Mouse (Mus musculus): ENCODE results near the gene Amotl2. TPM values are rescaled to one million over a fixed set of nuclear protein-coding genes. Genes with fewer than 3 reads are reported as not detected.

Gene Amotl2
- polyA plus RNA-seq, 1 experiment from 2014 or later = 33.5 TPM

DNA sequence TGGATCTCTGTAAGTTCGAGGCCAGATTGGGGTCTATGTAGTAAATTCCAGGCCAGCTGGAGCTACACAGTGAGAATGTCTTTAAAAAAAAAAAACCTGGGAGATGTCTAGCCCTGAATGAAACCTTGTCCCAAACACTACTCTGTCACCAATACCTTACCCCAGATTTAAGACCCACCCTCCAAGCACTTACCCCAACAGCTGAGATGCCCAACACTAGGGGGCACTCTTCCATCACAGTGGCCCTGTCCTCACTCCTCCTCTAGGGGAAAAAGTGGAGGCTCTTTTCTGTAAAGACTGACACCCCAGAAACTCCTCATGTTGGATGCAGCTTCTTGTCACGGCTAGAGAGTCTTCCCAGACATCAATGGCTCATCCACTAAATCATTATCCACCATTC is 2.7 kb upstream of the Amotl2 start:
- ATAC-seq (ENCODE audit: insufficient number of reproducible peaks, insufficient read depth, low FRiP score, low read depth) = no peak
- H3K4me2 ChIP-seq (ENCODE audit: low read length) = no peak overlapping the region
- no peaks in the 10 kb centered on the region for H3K36me3 ChIP-seq (ENCODE audit: control insufficient read depth, insufficient read depth, low read length)
- H3K9me3 ChIP-seq (ENCODE audit: control insufficient read depth, low read length) = no peaks in the 10 kb centered on the region
- H3K9ac ChIP-seq (ENCODE audit: low read length) = no peak overlapping the region
- peaks cover 32 to 41% of the 10 kb centered on the region in 2 experiments for H3K4me1 ChIP-seq (ENCODE audit: control insufficient read depth in 2 of 2, insufficient read depth in 2 of 2, low read length in 2 of 2)
- 64% methylated on average over 2 of the region's 2 CpGs for WGBS
- no peak overlapping the region for H3K4me3 ChIP-seq (ENCODE audit: control insufficient read depth in 1 of 2, insufficient read depth in 1 of 2, low read depth in 1 of 2, low read length in 2 of 2)
- no peak overlapping the region; a peak in 1 of 4 replicates for H3K27ac ChIP-seq (replicated peaks in 1 of 2; ENCODE audit: control insufficient read depth in 1 of 2, insufficient read depth in 1 of 2, low read depth in 2 of 2, low read length in 2 of 2)
- no peaks in the 10 kb centered on the region for H3K27me3 ChIP-seq (ENCODE audit: control insufficient read depth, insufficient read depth, low read length)

DNA sequence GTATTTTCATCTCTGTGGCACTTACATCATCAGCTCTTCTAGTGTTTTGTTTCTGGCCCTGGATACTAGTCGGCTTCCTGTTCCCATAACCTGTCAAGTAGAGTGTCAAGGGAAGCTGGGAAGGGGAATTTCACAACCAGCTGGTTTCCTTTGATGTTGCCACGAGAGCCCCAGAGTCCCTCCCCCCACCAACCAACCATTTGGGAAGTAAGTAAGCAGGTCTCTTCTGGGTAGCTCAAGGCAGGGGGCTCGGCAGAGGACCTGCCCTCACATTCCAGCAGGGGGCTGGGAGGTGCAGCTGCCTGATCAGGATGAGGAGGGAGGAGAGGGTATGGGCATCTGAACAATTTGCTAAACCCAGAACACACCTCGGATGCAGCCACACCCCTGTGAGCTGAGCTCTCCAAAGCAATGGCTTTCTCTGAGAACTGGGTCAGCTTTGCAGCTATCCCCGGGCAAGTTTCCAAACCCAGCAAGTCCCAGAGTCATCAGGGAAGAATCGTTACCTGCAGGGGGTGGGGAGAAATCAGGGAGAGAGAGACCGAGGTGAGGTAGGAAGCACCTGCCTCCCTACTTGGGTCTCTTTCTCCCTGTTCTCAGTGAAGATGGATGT is 1.5 kb upstream of the Amotl2 start:
- H3K4me3 ChIP-seq (ENCODE audit: control insufficient read depth in 1 of 2, insufficient read depth in 1 of 2, low read depth in 1 of 2, low read length in 2 of 2) = no peak overlapping the region
- no peaks in the 10 kb centered on the region for H3K9me3 ChIP-seq (ENCODE audit: control insufficient read depth, low read length)
- peaks cover 23 to 35% of the 10 kb centered on the region in 2 experiments for H3K4me1 ChIP-seq (ENCODE audit: control insufficient read depth in 2 of 2, insufficient read depth in 2 of 2, low read length in 2 of 2)
- 6% methylated on average over 7 of the region's 7 CpGs for WGBS
- no peak for ATAC-seq (ENCODE audit: insufficient number of reproducible peaks, insufficient read depth, low FRiP score, low read depth)
- peaks cover 2% of the 10 kb centered on the region for H3K36me3 ChIP-seq (ENCODE audit: control insufficient read depth, insufficient read depth, low read length)
- H3K27me3 ChIP-seq (ENCODE audit: control insufficient read depth, insufficient read depth, low read length) = no peaks in the 10 kb centered on the region
- H3K4me2 ChIP-seq (ENCODE audit: low read length) = 0 out of 2 replicates have a peak overlapping the region, but pooled peaks have one; percentile 7
- peak overlapping the region in 1 of 2 experiments; percentile 18; a peak in 2 of 4 replicates for H3K27ac ChIP-seq (replicated peaks in 1 of 2; ENCODE audit: control insufficient read depth in 1 of 2, insufficient read depth in 1 of 2, low read depth in 2 of 2, low read length in 2 of 2)
- peak overlapping the region; percentile 23; the same call in 1 of the 2 replicates for H3K9ac ChIP-seq (ENCODE audit: low read length)

DNA sequence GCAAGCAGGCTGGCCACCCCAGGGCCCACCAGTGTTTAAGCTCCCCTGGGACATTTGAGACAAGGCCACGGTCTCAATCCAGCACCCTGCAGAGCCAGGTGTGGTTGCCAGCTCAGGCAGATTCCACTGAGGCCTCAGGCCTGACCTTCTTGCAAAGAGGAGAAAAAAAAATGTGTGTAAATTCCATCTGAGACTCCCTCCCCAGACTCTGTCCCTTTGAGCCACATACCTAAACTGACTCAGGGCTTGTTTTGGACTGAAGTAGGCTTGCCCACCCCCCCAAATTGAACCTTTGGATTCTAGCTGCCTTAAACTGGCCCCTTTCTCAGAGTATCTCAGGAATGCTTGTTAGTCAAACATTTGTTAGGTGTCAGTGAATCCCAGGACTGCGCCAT is 969 bp upstream of the Amotl2 start:
- Histone ChIP-seq H3K9ac (ENCODE audit: low read length) (0 out of 2 replicates have a peak overlapping the region, but pooled peaks have one; percentile 23), H3K4me1 (ENCODE audit: control insufficient read depth in 2 of 2, insufficient read depth in 2 of 2, low read length in 2 of 2) (peaks cover 25 to 39% of the 10 kb centered on the region in 2 experiments), H3K4me3 (ENCODE audit: control insufficient read depth in 1 of 2, insufficient read depth in 1 of 2, low read depth in 1 of 2, low read length in 2 of 2) (no peak overlapping the region)

DNA sequence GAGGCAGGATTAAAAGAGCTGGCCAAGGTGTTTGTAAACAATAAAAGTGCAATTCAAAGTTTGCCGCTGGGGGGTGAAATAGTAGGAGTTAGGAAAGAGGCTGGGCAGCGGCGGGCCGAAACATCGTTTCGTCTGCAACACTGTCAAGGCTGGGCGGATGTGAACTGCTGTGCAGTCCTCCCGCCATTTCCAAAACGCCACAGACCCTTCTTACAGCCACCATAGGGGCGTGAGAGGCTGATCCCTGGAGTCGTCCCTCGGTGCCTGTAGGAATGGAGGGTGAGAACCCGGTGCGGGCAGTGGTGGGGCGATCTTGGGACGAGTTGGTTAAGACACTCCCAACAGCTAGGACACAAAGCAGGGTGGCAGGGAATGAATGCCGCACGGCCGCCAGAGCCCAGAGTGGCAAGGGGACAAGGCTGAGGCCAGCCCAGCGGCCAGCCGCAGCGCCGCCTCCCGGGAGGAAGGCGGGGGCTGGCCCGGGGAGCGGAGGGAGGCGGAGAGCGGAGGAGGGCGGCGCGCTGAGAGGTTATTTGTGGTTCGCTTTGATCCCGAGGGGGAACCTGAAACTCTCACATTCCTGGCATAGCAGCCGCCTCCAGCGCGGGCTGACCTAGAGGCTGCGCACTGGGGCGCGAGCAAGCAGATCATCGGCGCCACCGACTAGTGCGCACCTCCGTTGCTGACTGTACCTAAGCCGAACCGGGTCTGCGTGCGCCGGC is 853 bp downstream of the Amotl2 start:
- peaks cover 37 to 57% of the 10 kb centered on the region in 2 experiments for H3K4me1 ChIP-seq (ENCODE audit: control insufficient read depth in 2 of 2, insufficient read depth in 2 of 2, low read length in 2 of 2)
- WGBS = under 1% methylated on average over 49 of the region's 50 CpGs
- H3K36me3 ChIP-seq (ENCODE audit: control insufficient read depth, insufficient read depth, low read length) = peaks cover 25% of the 10 kb centered on the region
- H3K27me3 ChIP-seq (ENCODE audit: control insufficient read depth, insufficient read depth, low read length) = no peaks in the 10 kb centered on the region
- peak overlapping the region; percentile 100 for H3K9ac ChIP-seq (ENCODE audit: low read length)
- ATAC-seq (ENCODE audit: insufficient number of reproducible peaks, insufficient read depth, low FRiP score, low read depth) = peak; percentile 83
- H3K4me2 ChIP-seq (ENCODE audit: low read length) = peak overlapping the region; percentile 84
- no peaks in the 10 kb centered on the region for H3K9me3 ChIP-seq (ENCODE audit: control insufficient read depth, low read length)
- H3K27ac ChIP-seq (replicated peaks in 1 of 2; ENCODE audit: control insufficient read depth in 1 of 2, insufficient read depth in 1 of 2, low read depth in 2 of 2, low read length in 2 of 2) = peak overlapping the region; percentile 98 to 100
- peak overlapping the region; percentile 84 to 97 for H3K4me3 ChIP-seq (ENCODE audit: control insufficient read depth in 1 of 2, insufficient read depth in 1 of 2, low read depth in 1 of 2, low read length in 2 of 2)

More for the DNA sequence above, 969 bp upstream of the Amotl2 start:
- Histone ChIP-seq H3K4me2 (ENCODE audit: low read length) (no peak overlapping the region), H3K27ac (replicated peaks in 1 of 2; ENCODE audit: control insufficient read depth in 1 of 2, insufficient read depth in 1 of 2, low read depth in 2 of 2, low read length in 2 of 2) (peak overlapping the region in 1 of 2 experiments; percentile 24; a peak in 1 of 4 replicates), H3K27me3 (ENCODE audit: control insufficient read depth, insufficient read depth, low read length) (no peaks in the 10 kb centered on the region), H3K9me3 (ENCODE audit: control insufficient read depth, low read length) (no peaks in the 10 kb centered on the region), H3K36me3 (ENCODE audit: control insufficient read depth, insufficient read depth, low read length) (peaks cover 7% of the 10 kb centered on the region)
- no peak for ATAC-seq (ENCODE audit: insufficient number of reproducible peaks, insufficient read depth, low FRiP score, low read depth)
- WGBS = 57% methylated on average over 2 of the region's 2 CpGs

DNA sequence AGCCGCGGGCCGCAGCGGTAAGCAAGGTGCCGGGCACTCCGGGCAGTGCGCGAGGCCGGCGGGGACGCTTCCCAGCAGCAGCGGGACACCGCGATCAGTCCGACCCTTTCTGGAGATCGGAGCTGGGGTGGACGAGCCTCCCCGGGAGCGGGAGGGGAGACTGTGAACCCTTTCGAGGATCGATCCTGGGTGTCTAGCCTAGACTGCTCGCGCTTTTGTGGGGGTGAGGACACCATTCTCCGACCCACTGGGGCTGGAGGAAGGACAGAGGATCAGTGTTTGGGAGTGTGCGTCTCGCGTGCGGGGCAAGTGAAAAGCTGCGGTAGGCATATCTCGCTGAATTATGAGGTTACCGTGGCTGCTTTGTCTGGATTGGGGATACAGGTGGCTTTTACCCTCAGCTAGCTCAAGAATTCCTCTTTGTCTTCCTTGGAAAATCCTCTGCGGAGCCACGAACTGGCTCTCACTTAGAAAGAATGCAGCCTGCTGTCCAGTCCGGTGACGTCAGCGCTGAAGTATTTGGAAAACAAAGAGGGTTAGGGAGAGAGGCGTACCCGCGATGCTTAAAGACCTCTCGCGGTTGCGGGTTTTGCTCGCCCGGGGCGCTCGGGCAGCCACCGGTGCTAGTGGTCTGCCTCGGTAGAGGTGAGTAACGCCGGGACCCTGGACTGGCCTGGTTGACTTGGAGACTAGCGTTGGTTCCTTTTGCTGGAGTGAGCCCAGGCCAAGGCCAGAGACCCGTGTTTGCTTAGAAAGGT is 1.6 kb downstream of the Amotl2 start:
- peak; percentile 24 for ATAC-seq (ENCODE audit: insufficient number of reproducible peaks, insufficient read depth, low FRiP score, low read depth)
- H3K4me3 ChIP-seq (ENCODE audit: control insufficient read depth in 1 of 2, insufficient read depth in 1 of 2, low read depth in 1 of 2, low read length in 2 of 2) = peak overlapping the region; percentile 84 to 97
- peak overlapping the region; percentile 100 for H3K9ac ChIP-seq (ENCODE audit: low read length)
- H3K9me3 ChIP-seq (ENCODE audit: control insufficient read depth, low read length) = no peaks in the 10 kb centered on the region
- H3K27ac ChIP-seq (replicated peaks in 1 of 2; ENCODE audit: control insufficient read depth in 1 of 2, insufficient read depth in 1 of 2, low read depth in 2 of 2, low read length in 2 of 2) = peak overlapping the region; percentile 98 to 100
- peaks cover 41 to 65% of the 10 kb centered on the region in 2 experiments for H3K4me1 ChIP-seq (ENCODE audit: control insufficient read depth in 2 of 2, insufficient read depth in 2 of 2, low read length in 2 of 2)
- no peaks in the 10 kb centered on the region for H3K27me3 ChIP-seq (ENCODE audit: control insufficient read depth, insufficient read depth, low read length)
- under 1% methylated on average over 52 of the region's 52 CpGs for WGBS
- peaks cover 32% of the 10 kb centered on the region for H3K36me3 ChIP-seq (ENCODE audit: control insufficient read depth, insufficient read depth, low read length)
- peak overlapping the region; percentile 84 for H3K4me2 ChIP-seq (ENCODE audit: low read length)

DNA sequence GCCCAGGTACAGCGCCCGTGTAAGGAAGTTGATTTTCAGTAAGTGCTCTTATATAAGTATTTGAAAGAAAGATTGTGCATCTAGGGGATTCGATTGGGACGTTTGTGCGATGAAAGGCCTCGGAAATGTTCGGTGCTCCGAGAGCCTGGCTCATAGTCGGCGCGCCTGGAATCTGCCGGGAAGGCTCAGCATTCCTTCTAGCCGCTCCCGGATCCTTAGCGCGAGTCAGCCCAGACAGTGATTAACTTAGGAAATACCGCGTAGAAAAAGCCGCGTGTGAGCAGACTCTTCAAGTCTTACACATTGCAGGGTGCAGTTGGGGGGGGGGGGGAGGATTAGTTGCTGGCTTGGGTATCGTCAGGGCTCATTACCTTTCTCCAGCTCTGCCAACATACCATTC is 2.2 kb downstream of the Amotl2 start:
- WGBS = under 1% methylated on average over 21 of the region's 21 CpGs
- no peaks in the 10 kb centered on the region for H3K27me3 ChIP-seq (ENCODE audit: control insufficient read depth, insufficient read depth, low read length)
- peak overlapping the region; percentile 98 to 100 for H3K27ac ChIP-seq (replicated peaks in 1 of 2; ENCODE audit: control insufficient read depth in 1 of 2, insufficient read depth in 1 of 2, low read depth in 2 of 2, low read length in 2 of 2)
- peaks cover 39% of the 10 kb centered on the region for H3K36me3 ChIP-seq (ENCODE audit: control insufficient read depth, insufficient read depth, low read length)
- H3K9ac ChIP-seq (ENCODE audit: low read length) = peak overlapping the region; percentile 100
- H3K4me1 ChIP-seq (ENCODE audit: control insufficient read depth in 2 of 2, insufficient read depth in 2 of 2, low read length in 2 of 2) = peaks cover 47 to 71% of the 10 kb centered on the region in 2 experiments
- no peaks in the 10 kb centered on the region for H3K9me3 ChIP-seq (ENCODE audit: control insufficient read depth, low read length)
- ATAC-seq (ENCODE audit: insufficient number of reproducible peaks, insufficient read depth, low FRiP score, low read depth) = no peak
- H3K4me2 ChIP-seq (ENCODE audit: low read length) = peak overlapping the region; percentile 84
- H3K4me3 ChIP-seq (ENCODE audit: control insufficient read depth in 1 of 2, insufficient read depth in 1 of 2, low read depth in 1 of 2, low read length in 2 of 2) = peak overlapping the region; percentile 84 to 97

DNA sequence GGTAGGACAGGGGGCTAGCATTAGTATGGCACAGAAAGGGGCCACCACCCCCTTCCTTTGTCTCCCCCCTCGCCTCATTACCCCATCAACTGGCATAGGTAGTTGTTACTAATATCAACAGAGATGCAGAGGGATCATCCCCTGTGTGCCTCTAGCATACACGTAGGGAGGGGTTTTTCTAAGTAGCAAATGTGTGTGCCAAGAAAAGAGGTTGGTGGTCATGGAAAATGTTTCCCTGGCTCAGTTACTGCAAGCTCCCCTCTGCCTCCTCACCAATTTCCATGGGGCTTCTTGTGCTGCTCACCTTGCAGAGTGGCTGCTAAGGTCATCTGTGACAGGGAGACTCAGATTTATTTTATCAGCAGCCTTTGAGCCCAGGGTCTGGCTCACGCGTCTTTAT is 2.6 kb downstream of the Amotl2 start:
- Histone ChIP-seq H3K4me2 (ENCODE audit: low read length) (peak overlapping the region; percentile 84), H3K9ac (ENCODE audit: low read length) (peak overlapping the region; percentile 100), H3K4me1 (ENCODE audit: control insufficient read depth in 2 of 2, insufficient read depth in 2 of 2, low read length in 2 of 2) (peaks cover 51 to 74% of the 10 kb centered on the region in 2 experiments), H3K9me3 (ENCODE audit: control insufficient read depth, low read length) (no peaks in the 10 kb centered on the region), H3K4me3 (ENCODE audit: control insufficient read depth in 1 of 2, insufficient read depth in 1 of 2, low read depth in 1 of 2, low read length in 2 of 2) (peak overlapping the region; percentile 84 to 97), H3K36me3 (ENCODE audit: control insufficient read depth, insufficient read depth, low read length) (peaks cover 43% of the 10 kb centered on the region), H3K27ac (replicated peaks in 1 of 2; ENCODE audit: control insufficient read depth in 1 of 2, insufficient read depth in 1 of 2, low read depth in 2 of 2, low read length in 2 of 2) (peak overlapping the region; percentile 98 to 100), H3K27me3 (ENCODE audit: control insufficient read depth, insufficient read depth, low read length) (no peaks in the 10 kb centered on the region)
- ATAC-seq (ENCODE audit: insufficient number of reproducible peaks, insufficient read depth, low FRiP score, low read depth) = no peak
- 2% methylated on average over 4 of the region's 4 CpGs for WGBS

Measured in heart, embryonic 14.5 days (tissue).